Mouse (Mus musculus): Measurements from ENCODE around the gene Mars. TPM values are rescaled to one million over a fixed set of nuclear protein-coding genes. Genes with fewer than 3 reads are reported as not detected.
A peak's percentile ranks its signal among the peaks of the same experiment; 100 is the strongest.

Mars gene
- polyA plus RNA-seq, 1 experiment from 2014 or later, result 146 TPM

DNA sequence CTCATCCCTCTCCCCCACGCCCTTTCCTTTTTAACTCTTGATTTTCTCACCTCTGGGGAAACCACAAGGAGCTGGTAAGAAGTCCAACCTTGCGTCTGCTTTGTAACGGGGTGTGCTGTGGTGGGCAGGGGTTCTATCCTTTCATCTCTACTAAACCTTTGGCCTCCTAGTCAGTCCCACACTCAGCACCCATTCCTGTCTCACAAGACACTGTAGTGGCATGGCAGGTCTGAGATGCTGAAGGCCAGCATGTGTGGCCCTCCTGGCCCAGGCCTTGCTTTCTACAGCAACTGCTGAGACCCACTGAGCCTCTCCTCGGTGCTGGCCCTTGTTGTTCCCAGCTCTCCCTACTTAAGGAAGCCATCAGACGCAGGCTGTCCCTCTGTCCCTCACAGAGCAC, 39.2 kb downstream of the Mars start:
- 87% methylated on average over 5 of the region's 5 CpGs for WGBS
- Histone ChIP-seq H3K4me2 (replicated peaks) (no peak overlapping the region), H3K4me3 (no peak overlapping the region), H3K27ac (no peak overlapping the region), H3K9me3 (no peaks in the 10 kb centered on the region), H3K4me1 (peaks cover 22% of the 10 kb centered on the region), H3K36me3 (peaks cover 88% of the 10 kb centered on the region), H3K9ac (0 out of 2 replicates have a peak overlapping the region, but pooled peaks have one; percentile 23), H3K27me3 (replicated peaks) (no peaks in the 10 kb centered on the region)
- ATAC-seq (ENCODE audit: low FRiP score, low read depth), result no peak

DNA sequence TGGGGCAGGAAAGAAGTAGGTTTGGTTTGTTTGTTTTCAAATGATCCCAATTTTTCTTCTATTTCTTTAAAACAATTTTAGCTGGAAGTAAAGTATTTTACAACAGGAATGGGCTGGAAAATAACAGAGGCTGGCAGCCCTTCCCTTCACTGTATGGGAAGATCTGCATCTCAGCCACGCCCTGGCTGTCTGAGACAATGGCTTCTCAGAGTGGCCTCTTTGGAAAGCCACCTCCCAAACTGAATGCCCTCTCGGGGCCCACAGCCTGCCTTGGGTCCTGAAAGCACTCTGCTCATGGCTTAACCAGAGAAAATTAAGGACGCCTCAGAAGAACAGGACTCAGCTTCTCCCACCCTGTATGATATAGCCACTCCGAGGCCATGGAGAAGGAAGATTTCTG, 41.7 kb downstream of the Mars start:
- H3K4me3 ChIP-seq, result no peak overlapping the region
- no peaks in the 10 kb centered on the region for H3K27me3 ChIP-seq (replicated peaks)
- H3K9me3 ChIP-seq, result no peaks in the 10 kb centered on the region
- no peak overlapping the region for H3K27ac ChIP-seq
- WGBS, result 66% methylated on average over 4 of the region's 4 CpGs
- peaks cover 64% of the 10 kb centered on the region for H3K36me3 ChIP-seq
- H3K9ac ChIP-seq, result peak overlapping the region; percentile 26; the same call in 1 of the 2 replicates
- H3K4me2 ChIP-seq (replicated peaks), result no peak overlapping the region
- no peak for ATAC-seq (ENCODE audit: low FRiP score, low read depth)
- H3K4me1 ChIP-seq, result peaks cover 29% of the 10 kb centered on the region

- Histone ChIP-seq H3K36me3 (peaks cover 55% of the 10 kb centered on the region), H3K27ac (no peak overlapping the region), H3K4me1 (peaks cover 29% of the 10 kb centered on the region), H3K27me3 (replicated peaks) (0 out of 2 replicates have a peak, but pooled peaks cover 3% of the 10 kb centered on the region), H3K9me3 (no peaks in the 10 kb centered on the region), H3K4me3 (no peak overlapping the region), H3K4me2 (replicated peaks) (0 out of 2 replicates have a peak overlapping the region, but pooled peaks have one; percentile 14), H3K9ac (0 out of 2 replicates have a peak overlapping the region, but pooled peaks have one; percentile 4)
- no peak for ATAC-seq (ENCODE audit: low FRiP score, low read depth)
- 72% methylated on average over 12 of the region's 12 CpGs for WGBS
Observed at GRCm38 (mm10) chr10:127269036-127269435, 42.5 kb downstream of the Mars start.

- no peak overlapping the region for H3K27ac ChIP-seq
- peaks cover 29% of the 10 kb centered on the region for H3K4me1 ChIP-seq
- H3K9me3 ChIP-seq, result no peaks in the 10 kb centered on the region
- H3K4me2 ChIP-seq (replicated peaks), result 0 out of 2 replicates have a peak overlapping the region, but pooled peaks have one; percentile 14
- peaks cover 49% of the 10 kb centered on the region for H3K36me3 ChIP-seq
- H3K9ac ChIP-seq, result no peak overlapping the region
- ATAC-seq (ENCODE audit: low FRiP score, low read depth), result no peak
- no peak overlapping the region for H3K4me3 ChIP-seq
- H3K27me3 ChIP-seq (replicated peaks), result 0 out of 2 replicates have a peak, but pooled peaks cover 4% of the 10 kb centered on the region
- 81% methylated on average over 5 of the region's 5 CpGs for WGBS
Observed at GRCm38 (mm10) chr10:127268401-127268800, 43.2 kb downstream of the Mars start.

- 73% methylated on average over 5 of the region's 5 CpGs for WGBS
- peak overlapping the region; percentile 100 for H3K9ac ChIP-seq
Observed at GRCm38 (mm10) chr10:127267318-127267717, 44.3 kb downstream of the Mars start.

GRCm38 (mm10) chr10:127266112-127267091, 45.2 kb downstream of the Mars start, which contains the start of gene Dctn2:
TSS of gene Dctn2 (plus strand) at chr10:127266368.
- H3K9me3 ChIP-seq, result no peaks in the 10 kb centered on the region
- peaks cover 39% of the 10 kb centered on the region for H3K4me1 ChIP-seq
- under 1% methylated on average over 70 of the region's 70 CpGs for WGBS
- peaks cover 29% of the 10 kb centered on the region for H3K36me3 ChIP-seq
- 0 out of 2 replicates have a peak, but pooled peaks cover 4% of the 10 kb centered on the region for H3K27me3 ChIP-seq (replicated peaks)
- peak; percentile 96 for ATAC-seq (ENCODE audit: low FRiP score, low read depth)
- H3K27ac ChIP-seq, result peak within 1 kb of the TSS; percentile 80
- peak within 1 kb of the TSS; percentile 100 for H3K9ac ChIP-seq
- peak within 1 kb of the TSS; percentile 97 for H3K4me2 ChIP-seq (replicated peaks)
- peak within 1 kb of the TSS; percentile 97 for H3K4me3 ChIP-seq

More at GRCm38 (mm10) chr10:127267318-127267717, 44.3 kb downstream of the Mars start:
- 0 out of 2 replicates have a peak, but pooled peaks cover 4% of the 10 kb centered on the region for H3K27me3 ChIP-seq (replicated peaks)
- peak overlapping the region; percentile 97 for H3K4me2 ChIP-seq (replicated peaks)
- ATAC-seq (ENCODE audit: low FRiP score, low read depth), result no peak
- no peaks in the 10 kb centered on the region for H3K9me3 ChIP-seq
- H3K4me3 ChIP-seq, result peak overlapping the region; percentile 97
- peaks cover 38% of the 10 kb centered on the region for H3K36me3 ChIP-seq
- H3K27ac ChIP-seq, result no peak overlapping the region
- H3K4me1 ChIP-seq, result peaks cover 39% of the 10 kb centered on the region

DNA sequence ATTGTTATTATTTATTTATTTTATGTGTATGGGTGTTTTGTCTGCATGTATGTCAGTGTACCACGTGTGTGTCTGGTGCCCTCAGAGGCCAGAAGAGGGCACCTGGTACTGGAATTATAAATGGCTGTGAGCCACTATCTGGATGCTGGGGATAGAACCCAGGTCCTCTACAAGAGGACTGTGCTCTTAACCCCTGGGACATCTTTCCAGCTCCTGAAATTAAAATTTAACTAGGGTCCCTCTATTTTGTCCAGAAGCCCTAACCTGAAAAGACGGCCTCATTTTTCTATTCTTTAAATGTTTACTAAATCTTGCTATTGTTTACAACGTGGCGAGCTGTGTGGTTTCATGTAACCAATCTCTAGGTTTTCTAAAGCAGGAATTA, 45.9 kb downstream of the Mars start:
- Histone ChIP-seq H3K36me3 (peaks cover 22% of the 10 kb centered on the region), H3K9ac (0 out of 2 replicates have a peak overlapping the region, but pooled peaks have one; percentile 100), H3K4me3 (no peak overlapping the region; the same call in 1 of the 2 replicates), H3K4me1 (peaks cover 40% of the 10 kb centered on the region), H3K27me3 (replicated peaks) (0 out of 2 replicates have a peak, but pooled peaks cover 4% of the 10 kb centered on the region), H3K4me2 (replicated peaks) (peak overlapping the region; percentile 97), H3K9me3 (no peaks in the 10 kb centered on the region), H3K27ac (no peak overlapping the region)
- peak; percentile 46 for ATAC-seq (ENCODE audit: low FRiP score, low read depth)
- WGBS, result 30% methylated on average over 4 of the region's 4 CpGs

- Histone ChIP-seq H3K4me1 (peaks cover 42% of the 10 kb centered on the region), H3K27ac (no peak overlapping the region), H3K36me3 (peaks cover 15% of the 10 kb centered on the region), H3K9me3 (no peaks in the 10 kb centered on the region), H3K9ac (no peak overlapping the region), H3K27me3 (replicated peaks) (0 out of 2 replicates have a peak, but pooled peaks cover 4% of the 10 kb centered on the region), H3K4me2 (replicated peaks) (no peak overlapping the region), H3K4me3 (no peak overlapping the region)
- ATAC-seq (ENCODE audit: low FRiP score, low read depth), result no peak
- 70% methylated on average over 4 of the region's 4 CpGs for WGBS
Observed at GRCm38 (mm10) chr10:127264971-127265370, 46.6 kb downstream of the Mars start.

DNA sequence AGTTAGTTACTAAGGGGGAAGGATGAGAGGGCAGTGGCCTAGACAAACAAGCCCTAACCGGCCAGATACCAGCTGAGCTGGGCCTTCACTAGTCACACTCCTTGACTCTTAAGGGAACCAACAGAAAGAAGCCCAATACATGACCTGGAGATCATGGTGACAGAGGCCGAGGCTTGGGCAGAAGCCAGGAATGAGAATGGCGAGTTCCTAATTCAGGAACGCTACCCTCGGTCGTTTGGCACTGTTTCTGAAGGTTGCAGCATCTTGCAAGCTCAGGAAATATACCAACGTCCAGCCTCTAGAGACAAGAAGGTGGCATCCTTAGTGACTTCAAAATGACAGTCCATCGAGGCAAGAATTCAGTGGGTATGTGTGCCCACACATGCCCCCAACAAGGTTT, 47.2 kb downstream of the Mars start:
- H3K4me1 ChIP-seq, result peaks cover 40% of the 10 kb centered on the region
- no peak overlapping the region for H3K4me3 ChIP-seq
- H3K27me3 ChIP-seq (replicated peaks), result 0 out of 2 replicates have a peak, but pooled peaks cover 4% of the 10 kb centered on the region
- H3K9ac ChIP-seq, result no peak overlapping the region
- WGBS, result 83% methylated on average over 8 of the region's 8 CpGs
- ATAC-seq (ENCODE audit: low FRiP score, low read depth), result no peak
- H3K9me3 ChIP-seq, result no peaks in the 10 kb centered on the region
- H3K36me3 ChIP-seq, result peaks cover 13% of the 10 kb centered on the region
- no peak overlapping the region for H3K27ac ChIP-seq
- no peak overlapping the region for H3K4me2 ChIP-seq (replicated peaks)

DNA sequence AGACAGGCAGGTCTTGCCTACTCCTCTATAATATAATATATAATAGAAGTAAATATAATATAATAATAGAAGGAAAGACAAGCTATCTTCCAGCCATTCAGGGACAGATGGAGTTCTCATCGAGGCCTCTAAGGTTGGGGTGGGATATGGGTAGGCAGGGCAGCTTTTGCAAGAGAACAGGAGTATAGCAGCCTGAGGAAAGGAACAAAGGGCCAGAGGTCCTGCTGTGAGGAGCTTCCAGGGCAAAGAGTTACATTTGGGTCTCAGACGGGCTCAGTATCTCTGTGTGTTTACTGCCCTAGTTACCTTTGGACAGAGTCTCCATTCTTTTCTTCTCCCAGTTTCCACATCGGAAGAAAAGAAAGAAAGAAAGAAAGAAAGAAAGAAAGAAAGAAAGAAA, 48.0 kb downstream of the Mars start:
- Histone ChIP-seq H3K36me3 (peaks cover 7% of the 10 kb centered on the region), H3K27ac (no peak overlapping the region), H3K4me3 (no peak overlapping the region), H3K9ac (no peak overlapping the region), H3K4me1 (peaks cover 40% of the 10 kb centered on the region), H3K27me3 (replicated peaks) (0 out of 2 replicates have a peak, but pooled peaks cover 4% of the 10 kb centered on the region), H3K9me3 (no peaks in the 10 kb centered on the region), H3K4me2 (replicated peaks) (peak overlapping the region; percentile 75)
- ATAC-seq (ENCODE audit: low FRiP score, low read depth), result no peak
- 32% methylated on average over 3 of the region's 3 CpGs for WGBS

DNA sequence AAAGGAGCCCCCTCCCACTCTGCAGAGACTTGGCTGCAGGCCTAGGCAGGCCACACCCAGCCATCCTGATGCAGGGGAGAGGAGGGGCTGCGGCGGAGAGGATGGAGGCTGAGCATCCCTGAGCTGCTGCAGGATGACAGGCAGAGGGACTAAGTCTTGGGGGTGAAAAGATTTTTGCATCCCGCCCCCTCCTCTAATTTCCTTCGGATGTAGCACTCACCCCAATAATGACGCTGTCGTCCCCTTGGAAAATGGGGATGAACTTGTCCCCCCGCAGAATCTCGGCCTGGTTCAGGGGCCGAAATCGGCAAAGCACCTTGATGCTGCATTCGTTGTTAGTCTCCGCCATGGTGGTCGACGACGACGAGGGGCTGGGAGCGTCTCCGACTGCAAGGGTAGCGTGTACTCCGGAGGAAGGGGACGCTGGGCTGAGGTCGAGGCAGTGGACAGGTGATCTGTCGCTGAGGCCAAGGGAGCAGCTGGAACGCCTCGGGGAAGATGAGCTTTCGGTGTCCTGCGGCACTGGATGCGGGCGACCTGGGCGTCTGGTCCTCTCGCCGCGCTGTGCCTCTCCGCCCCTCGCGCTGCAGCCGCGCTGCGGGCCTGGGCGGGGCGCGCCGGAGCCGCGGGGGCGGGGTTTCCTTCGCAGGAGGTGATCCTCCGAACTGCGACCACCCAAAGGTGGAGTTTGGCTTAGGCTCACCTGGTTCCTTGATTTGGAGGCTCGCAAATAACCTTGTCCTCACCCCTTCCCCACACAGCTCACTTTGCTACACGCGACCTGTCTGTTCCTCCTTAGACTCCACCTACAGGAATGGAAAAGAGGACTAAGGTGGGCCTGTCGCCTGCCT, 48.8 kb downstream of the Mars start, which contains the start of gene Kif5a:
TSS of gene Kif5a (minus strand) at position 801 of the 851 bp plus-strand sequence.
- no peaks in the 10 kb centered on the region for H3K9me3 ChIP-seq
- no peaks in the 10 kb centered on the region; the same call in 1 of the 2 replicates for H3K36me3 ChIP-seq
- H3K27ac ChIP-seq, result peak within 1 kb of the TSS; percentile 28; the same call in 1 of the 2 replicates
- 0 out of 2 replicates have a peak, but pooled peaks cover 4% of the 10 kb centered on the region for H3K27me3 ChIP-seq (replicated peaks)
- peak within 1 kb of the TSS; percentile 67 for H3K9ac ChIP-seq
- ATAC-seq (ENCODE audit: low FRiP score, low read depth), result peak; percentile 39; the same call in 1 of the 2 replicates
- H3K4me2 ChIP-seq (replicated peaks), result peak within 1 kb of the TSS; percentile 75
- peaks cover 35% of the 10 kb centered on the region for H3K4me1 ChIP-seq
- 2% methylated on average over 42 of the region's 53 CpGs for WGBS
- H3K4me3 ChIP-seq, result peak within 1 kb of the TSS; percentile 55
